Mouse (Mus musculus) hindbrain, embryonic 14.5 days (tissue): Measurements from ENCODE around the gene Plcd1. TPM values are rescaled to one million over a fixed set of nuclear protein-coding genes. Genes with fewer than 3 reads are reported as not detected.

Experiments
- ATAC-seq: fragments of 200-750 bp; cut with Nextera tagmentation; 2 replicates; pipeline ENCODE4 v1.8.0; 2017; ENCODE audit warnings: moderate number of reproducible peaks, mild to moderate bottlenecking, moderate TSS enrichment, moderate library complexity; ENCODE audit not compliant: low FRiP score
- DNase-seq: peaks from one replicate; pipeline ENCODE4 v3.0.0-alpha.2; 2015; ENCODE audit warnings: low spot score
- H3K27ac ChIP-seq: fragments of 300-500 bp; sonication (generic); 2 replicates; pipeline ENCODE4 v1.5.1; 2014; ENCODE audit warnings: mild to moderate bottlenecking, moderate library complexity
- H3K27me3 ChIP-seq: fragments of 300-500 bp; sonication (generic); 2 replicates; pipeline ENCODE4 v1.6.1; 2014; ENCODE audit warnings: mild to moderate bottlenecking, low read length, mixed read lengths; ENCODE audit not compliant: control insufficient read depth, insufficient read depth
- H3K36me3 ChIP-seq: fragments of 300-500 bp; sonication (generic); replicated peaks from 2 replicates; pipeline ENCODE4 v1.6.1; 2014; ENCODE audit not compliant: control insufficient read depth, insufficient read depth
- H3K4me1 ChIP-seq: fragments of 300-500 bp; sonication (generic); replicated peaks from 2 replicates; pipeline ENCODE4 v1.6.1; 2014; ENCODE audit warnings: antibody characterized with exemption, low read length, mixed read lengths; ENCODE audit not compliant: control insufficient read depth, insufficient read depth
- H3K4me2 ChIP-seq: fragments of 300-500 bp; sonication (generic); replicated peaks from 2 replicates; pipeline ENCODE4 v1.6.1; 2014; ENCODE audit warnings: mild to moderate bottlenecking, moderate library complexity
- H3K4me3 ChIP-seq: fragments of 300-500 bp; sonication (generic); replicated peaks from 2 replicates; pipeline ENCODE4 v1.5.1; 2014; ENCODE audit warnings: mild to moderate bottlenecking, low read length
- H3K9ac ChIP-seq: fragments of 300-500 bp; sonication (generic); 2 replicates; pipeline ENCODE4 v1.6.1; 2014
- H3K9me3 ChIP-seq: fragments of 300-500 bp; sonication (generic); 2 replicates; pipeline ENCODE4 v1.6.1; 2016; ENCODE audit warnings: low read length; ENCODE audit not compliant: control insufficient read depth
- WGBS: fragments of 180-500 bp; shearing (Covaris S2); extraction: QIAGEN DNeasy Blood & Tissue Kit; methylation state at CpG from one replicate; pipeline ENCODE4 v1.1.7; 2014; 5-methylcytosine and 5-hydroxymethylcytosine counted together
- polyA plus RNA-seq: library from polyadenylated mRNA; unstranded; fragments of >200 nt; fragmentation: Nextera tagmentation; extraction: Ambion mirVana; gene quantifications from 2 replicates; pipeline ENCODE4 v1.2.1, GENCODE M21; 2014

Gene Plcd1
- polyA plus RNA-seq, 1 experiment from 2014 or later, result 15.9 TPM

- peaks cover 16% of the 10 kb centered on the region; the same call in 1 of the 2 replicates for H3K27me3 ChIP-seq
- no peak overlapping the region for H3K27ac ChIP-seq
- H3K4me2 ChIP-seq, result peak overlapping the region; percentile 64
- no peak for ATAC-seq
- peak overlapping the region; percentile 63 for H3K9ac ChIP-seq
- H3K4me1 ChIP-seq, result peaks cover 41% of the 10 kb centered on the region
- no peaks in the 10 kb centered on the region for H3K9me3 ChIP-seq
- no peak for DNase-seq
- 3% methylated on average over 45 of the region's 45 CpGs for WGBS
- H3K4me3 ChIP-seq, result peak overlapping the region; percentile 49
- H3K36me3 ChIP-seq, result no peaks in the 10 kb centered on the region
These were observed 556 bp downstream of the Plcd1 start for GRCm38 (mm10) chr9:119092473-119093418.

- H3K9me3 ChIP-seq, result no peaks in the 10 kb centered on the region
- H3K27me3 ChIP-seq, result peaks cover 16% of the 10 kb centered on the region; the same call in 1 of the 2 replicates
- H3K27ac ChIP-seq, result no peak overlapping the region
- H3K4me1 ChIP-seq, result peaks cover 41% of the 10 kb centered on the region
- ATAC-seq (peak; percentile 8; the same call in 1 of the 2 replicates), DNase-seq (no peak)
- no peaks in the 10 kb centered on the region for H3K36me3 ChIP-seq
- peak overlapping the region; percentile 63 for H3K9ac ChIP-seq
- peak overlapping the region; percentile 49 for H3K4me3 ChIP-seq
- WGBS, result 61% methylated on average over 12 of the region's 12 CpGs
- H3K4me2 ChIP-seq, result peak overlapping the region; percentile 64
These were observed 1.6 kb downstream of the Plcd1 start for GRCm38 (mm10) chr9:119091581-119092310.

GRCm38 (mm10) chr9:119090462-119090861, 2.8 kb downstream of the Plcd1 start:
- DNase-seq (no peak), ATAC-seq (no peak)
- H3K9me3 ChIP-seq, result no peaks in the 10 kb centered on the region
- no peak overlapping the region for H3K4me2 ChIP-seq
- H3K9ac ChIP-seq, result no peak overlapping the region
- WGBS, result 94% methylated on average over 5 of the region's 5 CpGs
- no peak overlapping the region for H3K27ac ChIP-seq
- no peak overlapping the region for H3K4me3 ChIP-seq
- peaks cover 41% of the 10 kb centered on the region for H3K4me1 ChIP-seq
- H3K36me3 ChIP-seq, result no peaks in the 10 kb centered on the region
- peaks cover 14% of the 10 kb centered on the region; the same call in 1 of the 2 replicates for H3K27me3 ChIP-seq

- Histone ChIP-seq H3K27ac (no peak overlapping the region), H3K4me2 (no peak overlapping the region), H3K36me3 (no peaks in the 10 kb centered on the region), H3K4me1 (peaks cover 34% of the 10 kb centered on the region), H3K4me3 (no peak overlapping the region), H3K9me3 (no peaks in the 10 kb centered on the region), H3K27me3 (peaks cover 7% of the 10 kb centered on the region; the same call in 1 of the 2 replicates), H3K9ac (no peak overlapping the region)
- 43% methylated on average over 7 of the region's 7 CpGs for WGBS
- DNase-seq, result no peak
- no peak for ATAC-seq
These were observed 3.9 kb downstream of the Plcd1 start for GRCm38 (mm10) chr9:119089437-119089836.

- Histone ChIP-seq H3K27me3 (peaks cover 7% of the 10 kb centered on the region; the same call in 1 of the 2 replicates), H3K4me1 (peaks cover 26% of the 10 kb centered on the region), H3K9ac (no peak overlapping the region), H3K4me3 (peak overlapping the region; percentile 15; the same call in 1 of the 2 replicates), H3K27ac (no peak overlapping the region), H3K36me3 (no peaks in the 10 kb centered on the region), H3K4me2 (peak overlapping the region; percentile 39), H3K9me3 (no peaks in the 10 kb centered on the region)
- DNase-seq (peak; percentile 55), ATAC-seq (peak; percentile 42)
- WGBS, result 2% methylated on average over 24 of the region's 24 CpGs
These were observed 5.0 kb downstream of the Plcd1 start for GRCm38 (mm10) chr9:119088148-119088801.

- H3K4me2 ChIP-seq, result no peak overlapping the region
- WGBS, result 90% methylated on average over 5 of the region's 5 CpGs
- H3K27me3 ChIP-seq, result peaks cover 7% of the 10 kb centered on the region; the same call in 1 of the 2 replicates
- H3K4me1 ChIP-seq, result peaks cover 23% of the 10 kb centered on the region
- DNase-seq, result no peak
- no peak for ATAC-seq
- H3K9me3 ChIP-seq, result no peaks in the 10 kb centered on the region
- H3K4me3 ChIP-seq, result no peak overlapping the region
- H3K27ac ChIP-seq, result no peak overlapping the region
- no peak overlapping the region for H3K9ac ChIP-seq
- no peaks in the 10 kb centered on the region for H3K36me3 ChIP-seq
These were observed 6.0 kb downstream of the Plcd1 start for GRCm38 (mm10) chr9:119087309-119087708.

- ATAC-seq (no peak), DNase-seq (no peak)
- 23% methylated on average over 1 of the region's 1 CpGs for WGBS
- H3K9me3 ChIP-seq, result no peaks in the 10 kb centered on the region
- no peak overlapping the region for H3K27ac ChIP-seq
- no peaks in the 10 kb centered on the region for H3K36me3 ChIP-seq
- H3K9ac ChIP-seq, result no peak overlapping the region
- peaks cover 19% of the 10 kb centered on the region for H3K4me1 ChIP-seq
- H3K27me3 ChIP-seq, result no peaks in the 10 kb centered on the region
- no peak overlapping the region for H3K4me3 ChIP-seq
- no peak overlapping the region for H3K4me2 ChIP-seq
These were observed 6.9 kb downstream of the Plcd1 start for GRCm38 (mm10) chr9:119086451-119086850.

- Histone ChIP-seq H3K27ac (no peak overlapping the region), H3K4me2 (no peak overlapping the region), H3K4me3 (no peak overlapping the region), H3K4me1 (peaks cover 18% of the 10 kb centered on the region; the same call in 1 of the 2 replicates), H3K9ac (no peak overlapping the region), H3K36me3 (peaks cover 9% of the 10 kb centered on the region; the same call in 1 of the 2 replicates), H3K27me3 (no peaks in the 10 kb centered on the region), H3K9me3 (no peaks in the 10 kb centered on the region)
- no peak for DNase-seq
- no peak for ATAC-seq
- 85% methylated on average over 10 of the region's 10 CpGs for WGBS
These were observed 9.3 kb downstream of the Plcd1 start for GRCm38 (mm10) chr9:119083966-119084365.
